Comparison of ENCODE assay signal across 8 mouse cellular contexts in genomic region chr13:57269614-57270013, GRCm38 (mm10).
DNase-seq lines count a peak whose midpoint lies in the region; ATAC-seq and TF ChIP-seq lines count a peak whose summit lies in the region.

No protein-coding gene starts in this region.

- peak; percentile 93 for TF ChIP-seq CTCF in cerebellum, adult 2 months (IDR thresholded peaks at IDR 0.05; ENCODE audit: borderline replicate concordance, insufficient read depth, low read depth, low read length)
- peak; percentile 69 for TF ChIP-seq CTCF in E14TG2a.4 (conservative IDR thresholded peaks at IDR 0.05; ENCODE audit: low read length)
- peak; percentile 91 for TF ChIP-seq CTCF in layer of hippocampus, adult 2 months (conservative IDR thresholded peaks at IDR 0.05)

- intact Hi-C loops in heart, postnatal 10 days (cut with DNase I), result loop anchor here (2.0 to 10.0 kb wide), 2 partner anchors 463 to 715 kb away; no protein-coding TSS in a partner anchor

- H3K4me3 ChIP-seq in cerebellum, adult 2 months (replicated peaks; ENCODE audit: insufficient read depth, low read depth, low read length), result no peak overlapping the region
- H3K4me3 ChIP-seq in E14TG2a.4 (replicated peaks; ENCODE audit: low read length), result no peak overlapping the region
- no peak overlapping the region for H3K4me3 ChIP-seq in layer of hippocampus, adult 2 months
- no peak overlapping the region for H3K4me3 ChIP-seq in midbrain, embryonic 11.5 days (ENCODE audit: low read depth, low read length)

- 9% methylated on average over 8 of the region's 8 CpGs for WGBS in cerebellum, adult 2 months
- WGBS in midbrain, embryonic 11.5 days, result 10% methylated on average over 8 of the region's 8 CpGs

- peak; percentile 29 to 48 for DNase-seq in cerebellum, adult 2 months
- DNase-seq in cerebellum, adult 9-11 months, result no peak
- peak; percentile 30 to 53 for DNase-seq in heart, postnatal 10 days
- peak; percentile 35 to 52 for DNase-seq in layer of hippocampus, adult 2 months (ENCODE audit: low spot score in 2 of 2)
- peak; percentile 95 for DNase-seq in midbrain, embryonic 11.5 days (ENCODE audit: low spot score, missing footprints)

- peak; percentile 80 for ATAC-seq in common myeloid progenitor, adult 5-6 weeks (replicated peaks; ENCODE audit: low read depth, poor library complexity, severe bottlenecking)
- peak; percentile 40; the same call in 1 of the 2 replicates for ATAC-seq in midbrain, embryonic 11.5 days (ENCODE audit: low FRiP score)
- no peak for ATAC-seq in erythroblast, adult 5-6 weeks (replicated peaks; ENCODE audit: low FRiP score, poor library complexity, severe bottlenecking)

- no peaks in the 10 kb centered on the region for H3K4me1 ChIP-seq in cerebellum, adult 2 months (ENCODE audit: control insufficient read depth, insufficient read depth, low read length)
- H3K4me1 ChIP-seq in E14TG2a.4 (replicated peaks; ENCODE audit: low read depth, low read length), result no peaks in the 10 kb centered on the region
- H3K4me1 ChIP-seq in midbrain, embryonic 11.5 days (ENCODE audit: control insufficient read depth, insufficient read depth, low read length), result no peaks in the 10 kb centered on the region

- no peak overlapping the region for H3K27ac ChIP-seq in cerebellum, adult 2 months (ENCODE audit: insufficient read depth, low read length)
- H3K27ac ChIP-seq in layer of hippocampus, adult 2 months, result no peak overlapping the region
- H3K27ac ChIP-seq in midbrain, embryonic 11.5 days (ENCODE audit: low read depth, low read length), result no peak overlapping the region

- no peak overlapping the region for H3K9ac ChIP-seq in midbrain, embryonic 11.5 days (ENCODE audit: low read length)

- no peak for TF ChIP-seq POLR2A in cerebellum, adult 2 months (IDR thresholded peaks at IDR 0.05; ENCODE audit: borderline replicate concordance, insufficient read depth, low read length)

- H3K27me3 ChIP-seq in cerebellum, adult 2 months (ENCODE audit: control insufficient read depth, insufficient read depth, low read length), result no peaks in the 10 kb centered on the region
- H3K27me3 ChIP-seq in E14TG2a.4 (ENCODE audit: insufficient read depth, low read length), result no peaks in the 10 kb centered on the region
- H3K27me3 ChIP-seq in midbrain, embryonic 11.5 days (ENCODE audit: control insufficient read depth, insufficient read depth, low read length), result no peaks in the 10 kb centered on the region

- no peaks in the 10 kb centered on the region for H3K36me3 ChIP-seq in E14TG2a.4 (ENCODE audit: insufficient read depth, low read length)
- H3K36me3 ChIP-seq in midbrain, embryonic 11.5 days (ENCODE audit: control insufficient read depth, insufficient read depth, low read length), result no peaks in the 10 kb centered on the region

- no peak overlapping the region for H3K4me2 ChIP-seq in midbrain, embryonic 11.5 days

- no peaks in the 10 kb centered on the region for H3K9me3 ChIP-seq in E14TG2a.4 (ENCODE audit: low read length)
- no peaks in the 10 kb centered on the region for H3K9me3 ChIP-seq in midbrain, embryonic 11.5 days (ENCODE audit: control insufficient read depth, low read length)
